Mouse (Mus musculus): ENCODE results near the gene Lama5. TPM values are rescaled to one million over a fixed set of nuclear protein-coding genes. Genes with fewer than 3 reads are reported as not detected.

Lama5 gene
- polyA plus RNA-seq (2014; fragmentation: Nextera tagmentation; extraction: Ambion mirVana), result 25.2 and 28.2 TPM in 2 replicates

DNA sequence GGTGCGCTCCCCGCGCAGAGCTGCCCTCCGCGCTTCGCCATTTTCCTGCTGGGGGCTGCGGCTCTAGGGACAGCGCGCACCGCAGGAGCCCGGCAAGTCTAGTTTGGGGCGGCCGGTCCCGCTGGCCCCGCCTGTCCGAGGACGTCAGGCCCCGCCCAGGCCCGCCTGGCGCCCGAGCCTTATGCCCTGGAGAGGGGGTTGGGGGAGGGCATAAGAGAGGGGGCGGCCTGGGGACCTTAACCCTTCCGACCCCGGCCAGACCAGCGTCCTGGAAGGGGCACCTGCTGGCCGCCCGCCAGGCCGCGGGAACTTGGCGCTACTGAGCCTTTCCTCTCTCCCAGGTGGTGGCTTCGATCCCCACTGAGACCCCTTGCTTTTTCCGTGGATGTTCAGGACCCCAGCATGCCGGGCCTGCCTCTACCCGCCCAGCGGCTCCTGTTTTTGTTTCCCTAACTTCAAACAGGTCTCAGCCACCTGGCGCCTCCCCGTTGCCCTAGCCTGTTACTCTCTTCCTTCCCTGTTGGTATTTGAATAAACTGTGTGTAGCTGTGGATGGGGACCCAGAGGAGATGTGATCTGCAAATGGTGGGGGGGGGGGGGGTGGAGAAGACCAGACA lies at the start of gene Lama5:
TSS of gene Lama5 (minus strand) at position 98 of the 617 bp plus-strand sequence.
- DNase-seq (ENCODE audit: low spot score) (peak; percentile 83), ATAC-seq (ENCODE audit: low read depth) (peak; percentile 72)
- Histone ChIP-seq H3K4me3 (ENCODE audit: low read depth, low read length) (peak within 1 kb of the TSS; percentile 63), H3K9me3 (ENCODE audit: control insufficient read depth, low read length) (no peaks in the 10 kb centered on the region), H3K4me2 (ENCODE audit: low read depth, low read length) (peak within 1 kb of the TSS; percentile 97), H3K27me3 (replicated peaks; ENCODE audit: control insufficient read depth, insufficient read depth, low read length) (peaks cover 33% of the 10 kb centered on the region), H3K4me1 (ENCODE audit: control insufficient read depth, insufficient read depth, low read length) (peaks cover 21% of the 10 kb centered on the region), H3K9ac (ENCODE audit: low read depth, low read length) (peak within 1 kb of the TSS; percentile 65), H3K27ac (replicated peaks; ENCODE audit: low read depth, low read length) (peak within 1 kb of the TSS; percentile 63), H3K36me3 (ENCODE audit: control insufficient read depth, insufficient read depth, low read length) (no peaks in the 10 kb centered on the region)
- WGBS, result 1% methylated on average over 22 of the region's 37 CpGs

DNA sequence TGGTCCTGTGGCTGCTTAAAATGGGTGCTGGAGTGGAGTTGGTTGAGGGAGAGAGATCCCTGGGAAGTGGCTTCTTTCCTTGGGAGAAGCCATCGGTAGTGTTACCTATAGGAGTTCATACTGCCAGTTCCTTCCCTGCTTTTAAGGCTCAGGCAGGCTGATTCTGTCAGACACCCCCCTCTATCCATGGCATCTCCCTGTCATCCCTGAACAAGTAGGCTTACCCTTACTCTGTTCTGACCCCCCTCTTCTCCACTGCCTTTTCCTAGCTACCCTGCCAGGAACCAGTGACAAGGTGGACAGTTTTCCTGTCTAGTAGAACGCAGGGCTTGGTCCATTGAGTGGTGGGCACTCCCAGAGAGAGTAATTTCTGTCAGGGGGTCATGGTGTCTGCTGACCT lies 48.9 kb upstream of the Lama5 start:
- Histone ChIP-seq H3K9ac (ENCODE audit: low read depth, low read length) (no peak overlapping the region), H3K4me3 (ENCODE audit: low read depth, low read length) (no peak overlapping the region), H3K36me3 (ENCODE audit: control insufficient read depth, insufficient read depth, low read length) (no peaks in the 10 kb centered on the region), H3K4me2 (ENCODE audit: low read depth, low read length) (no peak overlapping the region), H3K9me3 (ENCODE audit: control insufficient read depth, low read length) (no peaks in the 10 kb centered on the region), H3K27ac (replicated peaks; ENCODE audit: low read depth, low read length) (no peak overlapping the region), H3K27me3 (replicated peaks; ENCODE audit: control insufficient read depth, insufficient read depth, low read length) (no peaks in the 10 kb centered on the region; the same call in 1 of the 2 replicates), H3K4me1 (ENCODE audit: control insufficient read depth, insufficient read depth, low read length) (peaks cover 10% of the 10 kb centered on the region)
- WGBS, result 83% methylated on average over 2 of the region's 2 CpGs
- ATAC-seq (ENCODE audit: low read depth) (no peak), DNase-seq (ENCODE audit: low spot score) (no peak)

DNA sequence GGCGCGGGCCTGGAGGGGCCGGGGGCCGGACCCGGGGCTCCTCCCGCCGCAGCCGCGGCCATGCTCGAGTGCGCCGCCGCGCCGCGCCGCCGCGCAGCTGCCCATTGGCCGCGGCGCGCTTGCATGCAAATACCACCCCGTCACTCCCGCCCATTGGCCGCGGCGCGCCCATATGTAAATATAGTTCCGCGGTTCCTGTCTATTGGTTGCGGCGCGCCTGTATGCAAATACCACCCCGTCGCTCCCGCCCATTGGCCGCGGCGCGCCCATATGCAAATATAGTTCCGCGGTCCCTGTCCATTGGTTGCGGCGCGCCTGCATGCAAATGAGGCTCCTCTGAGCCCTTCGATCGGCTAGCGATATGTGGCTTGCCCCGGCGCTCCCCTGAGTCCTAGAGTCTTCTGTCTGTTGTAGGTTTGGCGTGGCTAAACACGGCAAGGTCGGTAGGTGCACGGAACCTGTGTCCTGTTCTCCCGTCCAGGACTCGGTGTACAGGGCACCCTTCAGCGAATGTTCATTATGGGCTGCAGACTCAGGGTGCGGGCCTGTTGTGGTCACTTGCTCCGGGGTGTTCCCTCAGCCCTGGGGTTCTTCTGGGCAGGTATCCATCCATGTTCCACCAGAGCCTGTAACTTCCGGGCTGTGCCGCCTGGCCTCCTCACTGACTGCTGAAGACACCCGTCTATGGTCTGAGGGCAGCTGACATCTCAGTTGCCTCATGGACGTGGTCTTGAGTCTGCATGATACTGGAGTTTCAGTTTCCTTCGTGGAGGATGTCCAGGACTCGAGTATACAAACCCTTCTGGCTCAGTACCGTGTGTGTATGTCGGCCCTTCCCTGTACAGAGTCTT lies 48.0 kb upstream of the Lama5 start, which contains the start of gene Cables2:
TSS of gene Cables2 (minus strand) at position 103 of the 851 bp plus-strand sequence.
- peak within 1 kb of the TSS; percentile 85 for H3K4me3 ChIP-seq (ENCODE audit: low read depth, low read length)
- peaks cover 10% of the 10 kb centered on the region for H3K4me1 ChIP-seq (ENCODE audit: control insufficient read depth, insufficient read depth, low read length)
- ATAC-seq (ENCODE audit: low read depth), result peak; percentile 96
- peak within 1 kb of the TSS; percentile 63 for H3K27ac ChIP-seq (replicated peaks; ENCODE audit: low read depth, low read length)
- H3K9me3 ChIP-seq (ENCODE audit: control insufficient read depth, low read length), result no peaks in the 10 kb centered on the region
- WGBS, result 15% methylated on average over 36 of the region's 68 CpGs
- peak within 1 kb of the TSS; percentile 96 for H3K4me2 ChIP-seq (ENCODE audit: low read depth, low read length)
- H3K27me3 ChIP-seq (replicated peaks; ENCODE audit: control insufficient read depth, insufficient read depth, low read length), result no peaks in the 10 kb centered on the region; the same call in 1 of the 2 replicates
- no peaks in the 10 kb centered on the region; the same call in 1 of the 2 replicates for H3K36me3 ChIP-seq (ENCODE audit: control insufficient read depth, insufficient read depth, low read length)
- H3K9ac ChIP-seq (ENCODE audit: low read depth, low read length), result peak within 1 kb of the TSS; percentile 92
- DNase-seq (ENCODE audit: low spot score), result peak; percentile 99

DNA sequence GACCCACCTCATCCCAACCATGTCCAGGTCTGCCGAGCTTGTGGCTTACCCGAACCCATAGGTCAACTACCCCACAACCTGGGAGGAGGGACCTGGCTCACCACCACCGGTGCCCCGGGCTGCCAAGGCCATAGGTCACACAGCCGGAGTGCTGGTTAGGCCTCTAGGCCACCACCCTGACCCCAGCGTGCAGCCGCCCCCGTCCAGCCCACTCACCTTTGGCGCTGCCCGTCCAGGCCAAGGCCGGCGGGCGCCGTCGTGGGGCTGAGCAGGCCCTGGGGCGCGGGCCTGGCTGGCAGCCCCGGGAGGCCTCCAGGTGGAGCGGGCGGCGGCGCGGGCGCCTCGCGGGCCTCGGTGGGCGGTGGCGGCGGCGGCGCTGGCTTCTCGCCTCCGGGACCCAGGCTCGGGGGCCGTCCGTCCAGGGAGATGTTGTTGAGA lies 47.2 kb upstream of the Lama5 start:
- H3K36me3 ChIP-seq (ENCODE audit: control insufficient read depth, insufficient read depth, low read length), result peaks cover under 1% of the 10 kb centered on the region; the same call in 1 of the 2 replicates
- H3K9me3 ChIP-seq (ENCODE audit: control insufficient read depth, low read length), result no peaks in the 10 kb centered on the region
- peak overlapping the region; percentile 92 for H3K9ac ChIP-seq (ENCODE audit: low read depth, low read length)
- peak overlapping the region; percentile 85 for H3K4me3 ChIP-seq (ENCODE audit: low read depth, low read length)
- H3K27me3 ChIP-seq (replicated peaks; ENCODE audit: control insufficient read depth, insufficient read depth, low read length), result no peaks in the 10 kb centered on the region; the same call in 1 of the 2 replicates
- WGBS, result 4% methylated on average over 5 of the region's 37 CpGs
- H3K27ac ChIP-seq (replicated peaks; ENCODE audit: low read depth, low read length), result peak overlapping the region; percentile 63
- peak overlapping the region; percentile 96 for H3K4me2 ChIP-seq (ENCODE audit: low read depth, low read length)
- ATAC-seq (ENCODE audit: low read depth), result peak; percentile 34
- H3K4me1 ChIP-seq (ENCODE audit: control insufficient read depth, insufficient read depth, low read length), result peaks cover 10% of the 10 kb centered on the region
- DNase-seq (ENCODE audit: low spot score), result no peak

- Histone ChIP-seq H3K4me1 (ENCODE audit: control insufficient read depth, insufficient read depth, low read length) (peaks cover 10% of the 10 kb centered on the region), H3K4me3 (ENCODE audit: low read depth, low read length) (peak overlapping the region; percentile 85), H3K27me3 (replicated peaks; ENCODE audit: control insufficient read depth, insufficient read depth, low read length) (no peaks in the 10 kb centered on the region; the same call in 1 of the 2 replicates), H3K9ac (ENCODE audit: low read depth, low read length) (peak overlapping the region; percentile 92), H3K9me3 (ENCODE audit: control insufficient read depth, low read length) (no peaks in the 10 kb centered on the region), H3K27ac (replicated peaks; ENCODE audit: low read depth, low read length) (no peak overlapping the region), H3K4me2 (ENCODE audit: low read depth, low read length) (peak overlapping the region; percentile 96), H3K36me3 (ENCODE audit: control insufficient read depth, insufficient read depth, low read length) (peaks cover 9% of the 10 kb centered on the region; the same call in 1 of the 2 replicates)
- WGBS, result 60% methylated on average over 5 of the region's 5 CpGs
- DNase-seq (ENCODE audit: low spot score), result no peak
- ATAC-seq (ENCODE audit: low read depth), result no peak
Measured at GRCm38 (mm10) chr2:180271804-180272395, 46.2 kb upstream of the Lama5 start.

DNA sequence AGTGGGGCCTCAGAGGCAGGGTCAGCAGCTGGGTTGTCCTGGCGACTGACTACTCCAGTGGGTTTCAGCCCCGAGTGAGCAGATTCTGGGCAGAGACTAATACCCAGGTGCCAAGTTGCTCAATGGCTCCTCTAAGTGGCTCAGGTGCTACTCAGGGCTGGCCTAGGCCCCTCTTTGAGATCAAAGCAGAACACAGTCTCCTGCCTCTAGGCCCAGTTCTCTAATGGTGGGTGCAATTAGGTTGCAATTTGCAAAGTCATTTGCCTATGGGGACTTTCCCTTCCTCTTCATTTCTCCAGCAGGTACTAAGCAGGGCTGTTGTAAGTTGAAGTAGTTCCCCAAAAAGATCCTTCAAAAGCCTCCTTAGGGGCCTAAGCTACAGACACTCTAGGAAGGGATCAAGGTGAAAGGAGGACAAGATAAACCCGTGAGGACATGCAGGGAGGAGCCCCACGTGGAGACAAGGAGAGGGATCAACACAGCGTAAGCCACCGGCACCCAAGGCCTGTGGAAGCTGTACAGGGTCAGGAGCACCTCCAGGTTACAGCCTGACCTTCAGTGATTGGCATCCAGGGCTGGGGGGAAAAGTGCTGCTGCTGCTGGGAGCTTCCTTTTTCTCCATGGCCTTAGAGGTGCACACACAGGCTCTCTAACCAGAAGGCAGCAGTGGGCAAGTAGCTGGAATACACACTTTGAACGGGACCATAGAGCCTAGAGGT lies 45.0 kb upstream of the Lama5 start:
- H3K9ac ChIP-seq (ENCODE audit: low read depth, low read length), result no peak overlapping the region; the same call in 1 of the 2 replicates
- no peaks in the 10 kb centered on the region; the same call in 1 of the 2 replicates for H3K27me3 ChIP-seq (replicated peaks; ENCODE audit: control insufficient read depth, insufficient read depth, low read length)
- H3K36me3 ChIP-seq (ENCODE audit: control insufficient read depth, insufficient read depth, low read length), result peaks cover 19% of the 10 kb centered on the region; the same call in 1 of the 2 replicates
- no peak overlapping the region for H3K27ac ChIP-seq (replicated peaks; ENCODE audit: low read depth, low read length)
- no peak for ATAC-seq (ENCODE audit: low read depth)
- H3K4me2 ChIP-seq (ENCODE audit: low read depth, low read length), result no peak overlapping the region
- H3K4me3 ChIP-seq (ENCODE audit: low read depth, low read length), result no peak overlapping the region
- DNase-seq (ENCODE audit: low spot score), result no peak
- WGBS, result 80% methylated on average over 7 of the region's 7 CpGs
- peaks cover 10% of the 10 kb centered on the region; the same call in 1 of the 2 replicates for H3K4me1 ChIP-seq (ENCODE audit: control insufficient read depth, insufficient read depth, low read length)
- H3K9me3 ChIP-seq (ENCODE audit: control insufficient read depth, low read length), result no peaks in the 10 kb centered on the region

DNA sequence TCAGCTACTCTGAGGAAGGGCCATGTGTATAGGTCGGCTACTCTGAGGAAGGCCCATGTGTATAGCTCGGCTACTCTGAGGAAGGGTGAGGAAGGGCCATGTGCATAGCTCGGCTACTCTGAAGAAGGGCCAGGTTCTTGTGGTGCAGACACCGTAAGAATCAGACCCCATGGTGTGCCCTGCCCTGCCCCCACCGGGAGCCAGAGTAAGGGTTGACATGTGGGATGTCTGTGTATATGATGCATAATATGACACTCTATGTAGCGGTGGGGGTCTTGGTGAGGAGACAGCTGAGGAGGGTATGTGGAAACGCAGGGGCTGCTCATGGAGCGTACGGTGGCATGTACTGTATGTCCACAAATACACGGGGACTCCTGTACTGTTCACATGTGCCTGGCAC lies 43.7 kb upstream of the Lama5 start:
- Histone ChIP-seq H3K36me3 (ENCODE audit: control insufficient read depth, insufficient read depth, low read length) (peaks cover 19% of the 10 kb centered on the region; the same call in 1 of the 2 replicates), H3K9me3 (ENCODE audit: control insufficient read depth, low read length) (no peaks in the 10 kb centered on the region)
- WGBS, result 91% methylated on average over 10 of the region's 10 CpGs

More for the DNA sequence above, 43.7 kb upstream of the Lama5 start:
- no peak for ATAC-seq (ENCODE audit: low read depth)
- Histone ChIP-seq H3K4me2 (ENCODE audit: low read depth, low read length) (no peak overlapping the region), H3K4me1 (ENCODE audit: control insufficient read depth, insufficient read depth, low read length) (peaks cover 10% of the 10 kb centered on the region; the same call in 1 of the 2 replicates), H3K27me3 (replicated peaks; ENCODE audit: control insufficient read depth, insufficient read depth, low read length) (no peaks in the 10 kb centered on the region; the same call in 1 of the 2 replicates), H3K4me3 (ENCODE audit: low read depth, low read length) (no peak overlapping the region), H3K9ac (ENCODE audit: low read depth, low read length) (no peak overlapping the region), H3K27ac (replicated peaks; ENCODE audit: low read depth, low read length) (no peak overlapping the region)
- DNase-seq (ENCODE audit: low spot score), result no peak
